Mouse (Mus musculus) monocyte, adult 2 months (primary cell): Measurements from ENCODE around the gene Tmem229b.
A peak's percentile ranks its signal among the peaks of the same experiment; 100 is the strongest.
"Not testable (repeated sequence)": the region's sequence is repeated elsewhere in the genome, so short reads cannot be mapped to it uniquely, and the experiment has no call there.

ENCODE experiments used
- DNase-seq, 2 experiments: peaks; one replicate each; pipeline ENCODE4 v3.0.0; 2022; ENCODE audit warnings: low spot score in 2 of 2, low read depth in 1 of 2

Gene Tmem229b

GRCm38 (mm10) chr12:78952484-78952883 lies 54.9 kb downstream of the Tmem229b start:
- DNase-seq, result no peak

- DNase-seq, result no peak
Observed at GRCm38 (mm10) chr12:78952053-78952452, 55.4 kb downstream of the Tmem229b start.

- DNase-seq, result no peak
Observed at GRCm38 (mm10) chr12:78947661-78948060, 59.8 kb downstream of the Tmem229b start.

- DNase-seq, result no peak
Observed at GRCm38 (mm10) chr12:78947161-78947560, 60.3 kb downstream of the Tmem229b start.

- DNase-seq, result no peak
Observed at GRCm38 (mm10) chr12:78942931-78943330, 64.5 kb downstream of the Tmem229b start.

- no peak for DNase-seq
Observed at GRCm38 (mm10) chr12:78940081-78940480, 67.3 kb downstream of the Tmem229b start.

- no peak for DNase-seq
Observed at GRCm38 (mm10) chr12:78939393-78940037, 67.9 kb downstream of the Tmem229b start.

GRCm38 (mm10) chr12:78936494-78936893 lies 70.9 kb downstream of the Tmem229b start:
- no peak for DNase-seq

GRCm38 (mm10) chr12:78929900-78930299 lies 77.5 kb downstream of the Tmem229b start:
- no peak for DNase-seq

GRCm38 (mm10) chr12:78927287-78927686 lies 80.1 kb downstream of the Tmem229b start:
- DNase-seq, result no peak

- DNase-seq, result no peak
Observed at GRCm38 (mm10) chr12:78923539-78924189, 83.8 kb downstream of the Tmem229b start.

- not testable (repeated sequence) for DNase-seq
Observed at GRCm38 (mm10) chr12:78922977-78923376, 84.5 kb downstream of the Tmem229b start.

GRCm38 (mm10) chr12:78922058-78922457 lies 85.4 kb downstream of the Tmem229b start:
- DNase-seq, result no peak

GRCm38 (mm10) chr12:78921421-78921820 lies 86.0 kb downstream of the Tmem229b start:
- no peak for DNase-seq

GRCm38 (mm10) chr12:78919079-78919712 lies 88.2 kb downstream of the Tmem229b start:
- DNase-seq, result peak; percentile 37 to 49

- DNase-seq, result peak; percentile 33 to 57
Observed at GRCm38 (mm10) chr12:78918227-78919078, 89.0 kb downstream of the Tmem229b start.

GRCm38 (mm10) chr12:78916278-78916677 lies 91.1 kb downstream of the Tmem229b start:
- no peak for DNase-seq

- no peak for DNase-seq
Observed at GRCm38 (mm10) chr12:78915561-78915960, 91.9 kb downstream of the Tmem229b start.

- no peak for DNase-seq
Observed at GRCm38 (mm10) chr12:78914458-78914857, 93.0 kb downstream of the Tmem229b start.
